Mouse (Mus musculus) neural tube, embryonic 15.5 days (tissue): ENCODE data around the gene Ppme1. TPM values are rescaled to one million over a fixed set of nuclear protein-coding genes. Genes with fewer than 3 reads are reported as not detected.

Experiments
- ATAC-seq: fragments of 200-750 bp; cut with Nextera tagmentation; 2 replicates; pipeline ENCODE4 v1.8.0; 2017; ENCODE audit warnings: mild to moderate bottlenecking, moderate TSS enrichment, moderate library complexity; ENCODE audit not compliant: low FRiP score
- H3K27ac ChIP-seq: fragments of 300-500 bp; sonication (generic); replicated peaks from 2 replicates; pipeline ENCODE4 v1.5.1; 2015; ENCODE audit warnings: mild to moderate bottlenecking, inconsistent platforms
- H3K27me3 ChIP-seq: fragments of 300-500 bp; sonication (generic); replicated peaks from 2 replicates; pipeline ENCODE4 v1.6.1; 2015; ENCODE audit warnings: inconsistent platforms
- H3K36me3 ChIP-seq: fragments of 300-500 bp; sonication (generic); 2 replicates; pipeline ENCODE4 v1.6.1; 2015; ENCODE audit warnings: inconsistent platforms
- H3K4me1 ChIP-seq: fragments of 300-500 bp; sonication (generic); 2 replicates; pipeline ENCODE4 v1.6.1; 2015; ENCODE audit warnings: inconsistent platforms
- H3K4me2 ChIP-seq: fragments of 300-500 bp; sonication (generic); 2 replicates; pipeline ENCODE4 v1.6.1; 2015; ENCODE audit warnings: inconsistent platforms, mild to moderate bottlenecking, moderate library complexity
- H3K4me3 ChIP-seq: fragments of 300-500 bp; sonication (generic); replicated peaks from 2 replicates; pipeline ENCODE4 v1.5.1; 2015; ENCODE audit warnings: mild to moderate bottlenecking, inconsistent platforms
- H3K9ac ChIP-seq: fragments of 300-500 bp; sonication (generic); replicated peaks from 2 replicates; pipeline ENCODE4 v1.6.1; 2015; ENCODE audit warnings: mild to moderate bottlenecking, inconsistent platforms
- H3K9me3 ChIP-seq: fragments of 300-500 bp; sonication (generic); replicated peaks from 2 replicates; pipeline ENCODE4 v1.6.1; 2016; ENCODE audit warnings: inconsistent platforms
- WGBS: fragments of 180-500 bp; shearing (Covaris S2); methylation state at CpG from one replicate; pipeline ENCODE4 v1.1.7; 2015; ENCODE audit warnings: mixed read lengths; 5-methylcytosine and 5-hydroxymethylcytosine counted together
- polyA plus RNA-seq: library from polyadenylated mRNA; unstranded; fragments of >200 nt; fragmentation: Nextera tagmentation; extraction: Ambion mirVana; gene quantifications from 2 replicates; pipeline ENCODE4 v1.2.1, GENCODE M21; 2015

Ppme1 gene
- polyA plus RNA-seq, 1 experiment from 2014 or later = 165 TPM

DNA sequence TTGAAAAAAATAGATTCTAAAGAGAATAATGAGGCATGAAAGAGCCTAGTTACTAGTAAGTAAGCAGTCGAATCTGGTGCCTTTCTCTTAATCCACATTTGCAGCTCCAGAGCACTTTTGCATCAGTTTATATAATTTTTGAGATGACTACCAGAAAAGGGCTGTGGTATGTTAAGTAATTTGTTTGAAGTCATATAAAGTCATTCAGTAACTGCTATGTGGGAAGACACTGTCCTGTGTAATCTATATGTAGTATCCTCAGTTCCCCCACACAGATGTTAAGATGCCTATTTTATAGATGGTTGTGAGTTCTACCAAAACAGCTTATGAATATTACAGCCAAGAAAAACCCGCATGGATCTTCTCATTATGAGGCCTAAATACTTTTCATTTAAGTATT lies 6.2 kb upstream of the Ppme1 start:
- 88% methylated on average over 2 of the region's 2 CpGs for WGBS

DNA sequence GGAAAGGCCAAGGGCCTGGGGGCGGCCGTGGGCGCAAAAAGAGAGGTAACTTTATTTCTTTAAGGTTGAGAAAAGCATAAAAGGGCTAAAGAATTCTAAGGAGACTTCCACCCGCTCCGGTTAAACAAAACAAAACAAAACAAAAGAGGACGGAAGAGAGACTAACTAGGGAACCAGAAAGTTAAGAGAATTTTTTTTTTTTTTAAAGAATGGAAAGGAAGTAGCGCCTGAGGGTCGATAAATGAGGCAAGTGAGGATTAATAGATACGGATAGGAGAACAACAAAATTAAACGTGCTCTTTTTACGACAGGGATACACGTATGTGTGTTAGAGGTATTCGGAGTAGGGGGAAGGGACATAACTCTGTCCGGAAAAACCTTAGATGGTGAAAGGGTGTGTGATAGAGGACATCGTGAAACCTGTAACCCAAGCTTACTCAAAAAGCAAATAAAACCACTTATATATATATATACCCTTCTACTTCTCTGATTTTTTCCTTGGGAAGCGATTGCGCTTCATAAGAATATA lies 409 bp upstream of the Ppme1 start:
- WGBS = 6% methylated on average over 17 of the region's 17 CpGs
- peak overlapping the region; percentile 59 for H3K9ac ChIP-seq
- H3K27me3 ChIP-seq = no peaks in the 10 kb centered on the region
- H3K36me3 ChIP-seq = peaks cover 17% of the 10 kb centered on the region
- no peaks in the 10 kb centered on the region for H3K9me3 ChIP-seq
- H3K4me3 ChIP-seq = peak overlapping the region; percentile 66
- H3K4me2 ChIP-seq = peak overlapping the region; percentile 61
- ATAC-seq = no peak
- H3K4me1 ChIP-seq = peaks cover 31% of the 10 kb centered on the region
- H3K27ac ChIP-seq = peak overlapping the region; percentile 80

More for the DNA sequence above, 6.2 kb upstream of the Ppme1 start:
- H3K9me3 ChIP-seq = no peaks in the 10 kb centered on the region
- H3K4me2 ChIP-seq = no peak overlapping the region
- no peak overlapping the region for H3K9ac ChIP-seq
- no peak overlapping the region for H3K27ac ChIP-seq
- H3K36me3 ChIP-seq = peaks cover 51% of the 10 kb centered on the region
- no peaks in the 10 kb centered on the region for H3K27me3 ChIP-seq
- H3K4me3 ChIP-seq = no peak overlapping the region
- no peak for ATAC-seq
- peaks cover 3% of the 10 kb centered on the region for H3K4me1 ChIP-seq

DNA sequence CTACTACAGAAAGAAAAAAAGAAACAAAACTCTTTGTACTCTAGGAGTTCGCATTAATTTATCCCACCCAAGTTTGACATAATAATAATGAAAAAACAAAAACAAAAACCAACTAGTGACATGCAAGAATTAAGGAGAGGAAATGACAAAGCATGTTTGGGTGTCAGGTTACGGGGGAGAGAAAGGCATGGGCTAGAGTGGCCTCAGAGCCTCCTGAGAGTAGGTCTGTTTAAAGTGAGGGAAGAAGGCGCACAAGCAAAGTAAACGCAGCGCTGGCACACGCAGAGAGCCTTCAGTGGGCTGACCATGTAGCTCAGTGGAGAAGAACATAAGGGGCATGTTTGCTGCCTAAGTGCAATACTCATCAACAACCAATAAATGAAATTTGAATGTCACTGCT lies 7.2 kb downstream of the Ppme1 start:
- Histone ChIP-seq H3K27me3 (no peaks in the 10 kb centered on the region), H3K27ac (no peak overlapping the region), H3K9ac (no peak overlapping the region), H3K4me3 (no peak overlapping the region), H3K9me3 (no peaks in the 10 kb centered on the region), H3K4me1 (peaks cover 18% of the 10 kb centered on the region), H3K36me3 (no peaks in the 10 kb centered on the region), H3K4me2 (no peak overlapping the region)
- no peak for ATAC-seq
- 58% methylated on average over 6 of the region's 6 CpGs for WGBS

DNA sequence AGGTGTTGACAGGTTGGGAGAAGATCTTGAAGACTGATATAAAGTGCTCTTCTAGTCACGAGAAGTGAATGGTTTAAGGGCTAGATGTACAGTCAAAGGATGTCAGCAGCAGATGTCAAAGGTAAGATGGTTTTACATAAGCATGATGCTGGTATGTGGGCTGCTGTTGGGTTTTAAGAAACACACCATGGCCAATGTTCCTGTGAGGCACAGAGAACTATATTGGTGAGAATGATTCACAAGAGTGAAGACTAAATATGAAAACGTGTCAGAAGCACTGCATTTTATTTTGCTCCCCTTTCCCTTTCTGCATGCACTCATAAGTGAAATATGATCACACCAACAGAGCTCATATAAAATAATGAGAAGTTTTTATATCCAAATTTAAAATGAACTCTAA lies 8.9 kb downstream of the Ppme1 start:
- Histone ChIP-seq H3K27me3 (no peaks in the 10 kb centered on the region), H3K4me1 (peaks cover 8% of the 10 kb centered on the region), H3K4me3 (no peak overlapping the region), H3K9ac (no peak overlapping the region), H3K27ac (no peak overlapping the region), H3K9me3 (no peaks in the 10 kb centered on the region), H3K36me3 (no peaks in the 10 kb centered on the region), H3K4me2 (no peak overlapping the region)
- 91% methylated on average over 2 of the region's 2 CpGs for WGBS
- ATAC-seq = no peak

DNA sequence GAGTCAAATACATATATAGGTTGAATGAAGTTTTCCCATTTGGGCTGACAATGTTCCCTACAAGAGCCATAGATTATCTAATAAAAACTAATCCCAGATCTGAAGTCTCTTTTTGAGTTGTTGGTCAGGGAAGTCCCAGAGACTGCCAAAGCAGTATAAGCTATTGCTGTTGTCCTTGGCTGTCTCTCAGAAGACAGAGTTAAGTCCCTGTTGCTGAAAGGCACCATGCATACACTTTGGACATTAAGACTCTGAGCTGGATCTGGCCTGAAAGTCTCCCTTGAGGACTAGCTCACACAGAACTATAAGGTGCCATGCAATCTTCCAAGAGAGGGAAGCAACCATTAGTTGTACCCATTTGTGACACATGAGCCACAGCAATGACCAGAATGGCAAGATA lies 14.3 kb downstream of the Ppme1 start:
- no peak for ATAC-seq
- Histone ChIP-seq H3K4me2 (no peak overlapping the region), H3K9ac (no peak overlapping the region), H3K4me1 (0 out of 2 replicates have a peak, but pooled peaks cover 3% of the 10 kb centered on the region), H3K27me3 (no peaks in the 10 kb centered on the region), H3K27ac (no peak overlapping the region), H3K36me3 (peaks cover 11% of the 10 kb centered on the region; the same call in 1 of the 2 replicates), H3K9me3 (no peaks in the 10 kb centered on the region), H3K4me3 (no peak overlapping the region)

DNA sequence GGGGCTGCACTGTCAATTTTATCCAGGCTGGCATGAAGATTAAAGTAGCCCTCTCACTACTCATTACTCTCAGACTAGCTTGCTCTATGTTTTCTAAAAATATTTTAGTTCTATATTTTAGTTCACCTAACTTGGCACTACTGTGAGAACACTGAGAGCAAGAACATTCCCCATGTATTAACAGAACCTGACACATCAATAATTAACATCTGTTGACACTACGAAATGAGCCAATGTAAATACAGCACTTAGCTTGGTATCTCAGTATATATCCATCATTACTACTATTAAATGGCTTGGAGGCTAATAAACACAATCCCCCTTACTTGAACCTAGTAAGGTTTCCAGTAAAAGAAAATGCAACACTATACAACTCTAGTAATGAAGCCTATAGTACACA lies 15.3 kb downstream of the Ppme1 start:
- no peak overlapping the region for H3K9ac ChIP-seq
- H3K4me1 ChIP-seq = no peaks in the 10 kb centered on the region
- WGBS = 91% methylated on average over 1 of the region's 1 CpGs
- H3K4me2 ChIP-seq = no peak overlapping the region
- H3K4me3 ChIP-seq = no peak overlapping the region
- no peak for ATAC-seq
- H3K9me3 ChIP-seq = no peaks in the 10 kb centered on the region
- H3K27me3 ChIP-seq = no peaks in the 10 kb centered on the region
- H3K27ac ChIP-seq = no peak overlapping the region
- peaks cover 11% of the 10 kb centered on the region; the same call in 1 of the 2 replicates for H3K36me3 ChIP-seq

DNA sequence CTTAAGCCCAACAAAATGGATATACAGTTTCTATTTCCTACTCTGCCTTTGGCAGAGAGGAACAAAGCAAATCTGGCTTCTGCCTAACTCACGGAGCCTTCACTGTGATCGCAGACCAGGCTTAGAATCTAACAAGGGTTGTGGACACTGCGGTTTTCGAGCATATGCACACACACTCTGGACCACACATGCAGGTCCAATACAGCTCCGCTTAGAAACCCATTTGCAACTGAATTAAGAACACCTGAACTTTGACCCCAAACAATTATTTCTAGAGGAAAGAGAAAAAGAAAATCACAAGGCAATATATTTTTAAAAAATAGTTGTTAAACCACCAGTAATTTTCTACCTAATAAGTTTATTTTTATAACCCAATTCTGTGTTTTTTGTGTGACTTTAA lies 15.8 kb downstream of the Ppme1 start:
- peaks cover 11% of the 10 kb centered on the region; the same call in 1 of the 2 replicates for H3K36me3 ChIP-seq
- H3K9me3 ChIP-seq = no peaks in the 10 kb centered on the region
- H3K27me3 ChIP-seq = no peaks in the 10 kb centered on the region
- no peak overlapping the region for H3K4me2 ChIP-seq
- ATAC-seq = no peak
- no peaks in the 10 kb centered on the region for H3K4me1 ChIP-seq
- no peak overlapping the region for H3K9ac ChIP-seq
- WGBS = 74% methylated on average over 5 of the region's 5 CpGs
- no peak overlapping the region for H3K27ac ChIP-seq
- H3K4me3 ChIP-seq = no peak overlapping the region

DNA sequence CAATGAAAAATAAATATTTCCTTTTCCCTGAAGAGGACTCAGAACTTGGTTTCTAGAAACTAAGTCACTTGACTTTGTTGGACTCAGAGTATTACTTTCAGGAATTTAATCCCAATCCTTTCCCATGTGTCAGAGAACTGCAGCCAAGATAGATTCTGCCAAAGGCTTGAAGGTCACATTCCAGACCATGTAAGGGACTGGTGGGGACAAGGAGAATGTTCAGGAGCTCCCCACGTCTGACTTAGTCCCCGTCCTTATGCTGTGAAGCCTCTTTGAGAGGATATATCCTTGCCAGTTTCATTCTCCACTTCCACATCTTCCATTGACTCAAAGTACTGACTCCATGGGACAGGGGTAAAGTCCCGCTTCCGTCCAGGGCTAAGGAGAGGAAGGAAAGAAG lies 17.1 kb downstream of the Ppme1 start:
- Histone ChIP-seq H3K4me1 (no peaks in the 10 kb centered on the region), H3K9ac (no peak overlapping the region), H3K27me3 (no peaks in the 10 kb centered on the region), H3K4me2 (no peak overlapping the region), H3K4me3 (no peak overlapping the region), H3K36me3 (peaks cover 11% of the 10 kb centered on the region), H3K9me3 (no peaks in the 10 kb centered on the region), H3K27ac (no peak overlapping the region)
- ATAC-seq = no peak
- WGBS = 89% methylated on average over 4 of the region's 4 CpGs

DNA sequence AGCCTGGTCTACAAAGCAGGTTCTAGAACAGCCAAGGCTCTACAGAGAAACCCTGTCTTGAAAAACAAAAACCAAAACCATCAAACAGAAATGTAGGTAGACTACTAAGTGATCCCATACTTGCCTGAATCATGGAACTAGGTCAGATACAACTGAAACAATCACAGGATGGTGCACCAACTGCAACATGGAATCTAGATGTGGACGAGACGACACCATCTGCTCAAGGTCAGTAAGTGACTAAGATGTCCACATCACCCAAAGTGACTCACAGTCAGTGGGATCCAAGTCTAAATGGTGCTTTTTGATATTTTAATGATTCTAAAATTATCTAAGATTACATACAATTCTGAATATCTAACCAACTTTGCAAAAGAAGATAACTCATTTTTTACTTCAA lies 36.2 kb downstream of the Ppme1 start:
- Histone ChIP-seq H3K9ac (no peak overlapping the region), H3K27me3 (no peaks in the 10 kb centered on the region), H3K4me1 (no peaks in the 10 kb centered on the region), H3K36me3 (peaks cover 89% of the 10 kb centered on the region), H3K4me2 (no peak overlapping the region), H3K4me3 (no peak overlapping the region), H3K9me3 (no peaks in the 10 kb centered on the region), H3K27ac (no peak overlapping the region)
- WGBS = 96% methylated on average over 2 of the region's 2 CpGs
- ATAC-seq = no peak

DNA sequence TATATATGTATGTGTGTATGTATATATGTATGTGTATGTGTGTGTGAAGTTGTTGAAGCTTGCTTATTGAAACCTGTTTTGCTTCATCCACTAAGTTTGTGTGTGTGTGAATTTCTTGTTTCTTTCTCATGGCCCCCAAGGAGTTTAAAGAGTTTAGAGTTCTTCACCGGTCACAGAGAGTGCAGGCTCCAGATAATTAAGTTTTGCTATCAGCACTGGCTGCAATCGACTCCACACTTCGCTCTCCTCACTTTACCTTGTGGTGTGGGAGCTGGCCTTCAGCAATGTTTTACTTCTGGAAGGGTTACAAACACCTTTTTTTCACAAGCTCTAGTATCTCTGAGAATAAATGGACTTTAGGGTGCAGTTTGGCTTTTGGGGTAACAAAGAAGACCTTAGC lies 40.8 kb downstream of the Ppme1 start:
- no peaks in the 10 kb centered on the region for H3K9me3 ChIP-seq
- H3K4me3 ChIP-seq = no peak overlapping the region
- no peak for ATAC-seq
- no peak overlapping the region for H3K27ac ChIP-seq
- no peaks in the 10 kb centered on the region for H3K27me3 ChIP-seq
- no peak overlapping the region for H3K4me2 ChIP-seq
- 95% methylated on average over 3 of the region's 3 CpGs for WGBS
- no peak overlapping the region for H3K9ac ChIP-seq
- H3K36me3 ChIP-seq = peaks cover 74% of the 10 kb centered on the region
- no peaks in the 10 kb centered on the region for H3K4me1 ChIP-seq

DNA sequence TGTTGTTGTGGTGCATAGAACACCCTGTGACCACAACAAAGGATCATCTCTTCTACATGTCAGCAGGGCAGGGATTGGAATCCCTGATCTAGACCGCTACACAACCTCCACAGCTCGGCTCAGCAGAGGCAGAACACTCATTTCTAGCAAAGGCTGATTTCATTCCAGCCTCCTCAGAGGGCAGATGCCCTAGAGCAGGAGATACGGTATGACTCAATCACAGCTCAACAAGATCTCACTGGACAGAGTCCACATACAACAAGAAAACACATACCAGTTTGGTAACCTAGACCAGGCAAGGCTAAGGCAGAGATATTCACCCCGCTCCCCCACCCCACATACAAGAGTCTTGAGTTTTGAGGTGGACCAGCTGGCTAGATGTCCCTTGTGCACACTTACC lies 43.5 kb downstream of the Ppme1 start:
- Histone ChIP-seq H3K9me3 (no peaks in the 10 kb centered on the region), H3K27me3 (no peaks in the 10 kb centered on the region), H3K4me1 (no peaks in the 10 kb centered on the region), H3K27ac (no peak overlapping the region), H3K4me2 (no peak overlapping the region), H3K36me3 (peaks cover 54% of the 10 kb centered on the region), H3K4me3 (no peak overlapping the region), H3K9ac (no peak overlapping the region)
- 97% methylated on average over 4 of the region's 4 CpGs for WGBS
- ATAC-seq = no peak

DNA sequence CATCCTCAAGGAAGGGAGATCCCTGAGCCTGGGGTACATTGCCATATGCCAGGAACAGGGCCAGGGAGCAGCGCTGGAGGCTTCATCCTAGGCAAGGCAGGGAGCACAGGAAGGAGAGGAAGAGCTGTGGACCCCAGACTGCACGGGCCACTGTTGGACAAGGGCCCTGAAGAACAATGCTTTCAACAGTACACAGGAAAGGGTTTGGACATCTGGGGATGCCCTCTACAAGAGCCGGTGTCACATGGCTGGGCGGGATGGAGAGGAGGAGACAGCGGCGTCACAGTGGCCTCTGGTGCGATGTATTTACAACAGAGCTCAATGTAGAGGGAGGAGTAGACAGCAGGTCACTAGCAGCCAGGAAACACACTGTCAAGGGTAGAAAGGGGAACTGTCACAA lies 44.6 kb downstream of the Ppme1 start:
- Histone ChIP-seq H3K9ac (no peak overlapping the region), H3K4me1 (no peaks in the 10 kb centered on the region), H3K27me3 (no peaks in the 10 kb centered on the region), H3K27ac (no peak overlapping the region), H3K9me3 (no peaks in the 10 kb centered on the region), H3K4me3 (no peak overlapping the region), H3K36me3 (peaks cover 45% of the 10 kb centered on the region), H3K4me2 (no peak overlapping the region)
- ATAC-seq = no peak
- WGBS = 78% methylated on average over 7 of the region's 7 CpGs

DNA sequence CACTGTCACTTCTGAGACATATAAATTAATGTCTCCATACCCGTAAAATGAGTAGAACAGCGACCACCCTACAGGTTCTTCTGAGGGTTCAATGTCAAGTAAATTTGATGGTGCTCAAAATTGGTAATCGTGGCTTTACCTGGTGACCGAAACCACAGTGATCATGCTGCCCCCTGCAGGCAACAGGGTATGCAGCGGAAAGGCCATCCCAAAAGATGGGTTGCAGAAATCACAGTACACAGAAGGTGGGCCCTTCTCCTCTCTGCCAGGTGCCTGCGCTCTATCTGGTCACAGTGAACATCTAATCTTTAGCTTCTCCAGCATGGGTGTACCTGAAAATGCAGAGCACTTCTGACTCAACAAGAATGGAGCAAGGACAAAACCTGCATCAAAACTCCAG lies 46.6 kb downstream of the Ppme1 start:
- no peaks in the 10 kb centered on the region for H3K27me3 ChIP-seq
- peak; percentile 53; the same call in 1 of the 2 replicates for ATAC-seq
- no peak overlapping the region for H3K9ac ChIP-seq
- H3K4me3 ChIP-seq = no peak overlapping the region
- H3K4me1 ChIP-seq = no peaks in the 10 kb centered on the region
- no peak overlapping the region for H3K4me2 ChIP-seq
- no peak overlapping the region for H3K27ac ChIP-seq
- peaks cover 25% of the 10 kb centered on the region for H3K36me3 ChIP-seq
- WGBS = 70% methylated on average over 6 of the region's 6 CpGs
- no peaks in the 10 kb centered on the region for H3K9me3 ChIP-seq
